Mouse (Mus musculus): ENCODE results near the gene 2210011C24Rik. TPM values are rescaled to one million over a fixed set of nuclear protein-coding genes. Genes with fewer than 3 reads are reported as not detected.
"Not testable (repeated sequence)": the region's sequence is repeated elsewhere in the genome, so short reads cannot be mapped to it uniquely, and the experiment has no call there.

2210011C24Rik gene
- polyA plus RNA-seq, 1 experiment from 2014 or later, result 0.70 TPM

DNA sequence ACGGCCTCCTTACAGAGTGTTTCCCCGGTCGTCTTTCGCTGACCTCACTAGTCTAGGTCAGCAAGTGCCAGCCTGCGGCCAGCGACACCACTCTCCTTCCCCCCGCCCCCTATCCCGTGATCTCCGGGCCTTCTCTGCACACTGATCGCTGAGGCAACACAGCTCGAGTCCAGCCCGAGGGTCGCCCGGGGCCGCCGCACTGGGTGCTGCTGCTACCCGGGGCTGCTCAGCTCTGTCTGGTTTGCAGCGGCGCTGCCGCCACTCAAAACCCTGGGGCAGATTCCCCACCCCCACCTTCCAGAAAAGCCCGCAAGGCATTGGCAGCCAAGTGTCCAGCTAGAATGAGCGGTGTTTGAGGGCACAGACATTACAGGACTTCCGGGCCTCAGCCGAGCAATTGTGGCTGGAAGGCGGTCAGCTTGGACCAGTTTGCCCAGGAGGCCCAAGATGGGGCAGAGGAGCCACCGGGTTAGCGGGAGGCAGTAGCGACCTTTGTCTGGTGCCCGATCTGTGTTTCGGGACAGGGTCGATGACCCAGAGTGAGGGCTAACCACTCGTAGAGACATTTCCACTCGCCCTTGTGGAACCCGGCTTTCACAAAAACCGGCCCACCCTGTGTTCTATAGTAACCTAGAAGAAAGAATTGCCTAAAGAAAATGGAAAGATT lies 661 bp upstream of the 2210011C24Rik start:
- peaks cover 28% of the 10 kb centered on the region for H3K4me1 ChIP-seq (replicated peaks)
- H3K36me3 ChIP-seq, result no peaks in the 10 kb centered on the region
- peak overlapping the region; percentile 48 for H3K4me3 ChIP-seq
- peak overlapping the region; percentile 99 for H3K4me2 ChIP-seq
- no peak overlapping the region for H3K27ac ChIP-seq (replicated peaks)
- no peak overlapping the region for H3K9ac ChIP-seq
- no peak for ATAC-seq (ENCODE audit: low FRiP score, low read depth)
- no peaks in the 10 kb centered on the region for H3K9me3 ChIP-seq
- 8% methylated on average over 35 of the region's 35 CpGs for WGBS
- H3K27me3 ChIP-seq, result peaks cover 34% of the 10 kb centered on the region

GRCm38 (mm10) chr8:84010625-84011611 lies 1.1 kb downstream of the 2210011C24Rik start:
- Histone ChIP-seq H3K4me1 (replicated peaks) (peaks cover 28% of the 10 kb centered on the region), H3K36me3 (no peaks in the 10 kb centered on the region), H3K27ac (replicated peaks) (no peak overlapping the region), H3K4me3 (peak overlapping the region; percentile 48), H3K9ac (peak overlapping the region; percentile 58), H3K9me3 (no peaks in the 10 kb centered on the region), H3K4me2 (peak overlapping the region; percentile 99), H3K27me3 (peaks cover 34% of the 10 kb centered on the region)
- 2% methylated on average over 81 of the region's 83 CpGs for WGBS
- ATAC-seq (ENCODE audit: low FRiP score, low read depth), result peak; percentile 61

DNA sequence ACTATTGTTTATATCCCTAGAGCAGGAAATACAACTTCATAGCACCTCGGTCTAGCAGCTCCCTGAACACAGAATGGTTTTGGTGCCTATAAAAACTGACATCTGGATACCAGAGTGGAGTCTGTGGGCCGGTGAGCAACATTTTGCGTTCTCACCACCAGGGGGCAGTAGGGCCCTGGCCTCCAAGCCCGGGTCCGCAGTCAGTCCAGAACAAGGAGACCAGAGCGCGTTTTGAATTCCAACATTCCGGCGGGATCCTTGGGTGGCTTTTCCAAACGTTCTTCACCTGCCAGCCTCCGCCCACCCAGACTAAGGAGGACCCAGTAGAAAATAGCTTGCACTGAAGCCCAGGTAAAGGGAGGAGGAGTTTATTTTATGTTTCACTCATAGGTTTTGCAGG lies 2.1 kb downstream of the 2210011C24Rik start:
- Histone ChIP-seq H3K9me3 (no peaks in the 10 kb centered on the region), H3K4me1 (replicated peaks) (peaks cover 34% of the 10 kb centered on the region), H3K36me3 (no peaks in the 10 kb centered on the region), H3K4me3 (0 out of 2 replicates have a peak overlapping the region, but pooled peaks have one; percentile 9), H3K27me3 (peaks cover 34% of the 10 kb centered on the region), H3K4me2 (peak overlapping the region; percentile 29; the same call in 1 of the 2 replicates), H3K9ac (no peak overlapping the region), H3K27ac (replicated peaks) (no peak overlapping the region)
- WGBS, result under 1% methylated on average over 11 of the region's 11 CpGs
- peak; percentile 33; the same call in 1 of the 2 replicates for ATAC-seq (ENCODE audit: low FRiP score, low read depth)

DNA sequence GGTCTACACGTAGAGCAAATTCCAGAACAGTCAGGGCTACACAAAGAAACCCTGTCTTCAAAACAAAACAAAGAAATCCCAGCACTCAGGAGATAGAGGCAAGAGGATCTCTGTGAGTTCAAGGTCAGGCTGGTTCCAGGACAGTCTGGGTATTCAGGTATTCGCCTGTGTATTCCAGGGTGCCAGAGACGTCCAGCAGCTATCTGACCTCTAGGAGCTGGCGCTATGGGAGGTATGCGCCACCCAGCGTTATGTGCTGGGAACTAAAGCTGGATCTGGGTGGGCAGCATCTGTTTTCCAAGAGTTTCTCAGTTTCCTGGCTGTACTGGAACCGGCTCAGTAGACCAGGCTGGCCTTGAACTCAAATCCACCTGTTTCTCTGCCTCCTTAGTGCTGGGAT lies 3.6 kb downstream of the 2210011C24Rik start:
- Histone ChIP-seq H3K4me1 (replicated peaks) (peaks cover 43% of the 10 kb centered on the region), H3K27ac (replicated peaks) (no peak overlapping the region), H3K9me3 (no peaks in the 10 kb centered on the region), H3K9ac (no peak overlapping the region), H3K27me3 (peaks cover 28% of the 10 kb centered on the region), H3K36me3 (no peaks in the 10 kb centered on the region), H3K4me3 (no peak overlapping the region), H3K4me2 (no peak overlapping the region)
- ATAC-seq (ENCODE audit: low FRiP score, low read depth), result no peak
- 28% methylated on average over 7 of the region's 7 CpGs for WGBS

GRCm38 (mm10) chr8:84005502-84005901 lies 6.5 kb downstream of the 2210011C24Rik start:
- not testable (repeated sequence) for H3K9ac ChIP-seq; H3K4me3 ChIP-seq; ATAC-seq (ENCODE audit: low FRiP score, low read depth); H3K36me3 ChIP-seq; H3K9me3 ChIP-seq; H3K27ac ChIP-seq (replicated peaks)
- H3K4me1 ChIP-seq (replicated peaks), result peaks cover 28% of the 10 kb centered on the region
- H3K27me3 ChIP-seq, result peaks cover 21% of the 10 kb centered on the region
- 95% methylated on average over 7 of the region's 7 CpGs for WGBS
- H3K4me2 ChIP-seq, result peak overlapping the region; percentile 94; the same call in 1 of the 2 replicates

DNA sequence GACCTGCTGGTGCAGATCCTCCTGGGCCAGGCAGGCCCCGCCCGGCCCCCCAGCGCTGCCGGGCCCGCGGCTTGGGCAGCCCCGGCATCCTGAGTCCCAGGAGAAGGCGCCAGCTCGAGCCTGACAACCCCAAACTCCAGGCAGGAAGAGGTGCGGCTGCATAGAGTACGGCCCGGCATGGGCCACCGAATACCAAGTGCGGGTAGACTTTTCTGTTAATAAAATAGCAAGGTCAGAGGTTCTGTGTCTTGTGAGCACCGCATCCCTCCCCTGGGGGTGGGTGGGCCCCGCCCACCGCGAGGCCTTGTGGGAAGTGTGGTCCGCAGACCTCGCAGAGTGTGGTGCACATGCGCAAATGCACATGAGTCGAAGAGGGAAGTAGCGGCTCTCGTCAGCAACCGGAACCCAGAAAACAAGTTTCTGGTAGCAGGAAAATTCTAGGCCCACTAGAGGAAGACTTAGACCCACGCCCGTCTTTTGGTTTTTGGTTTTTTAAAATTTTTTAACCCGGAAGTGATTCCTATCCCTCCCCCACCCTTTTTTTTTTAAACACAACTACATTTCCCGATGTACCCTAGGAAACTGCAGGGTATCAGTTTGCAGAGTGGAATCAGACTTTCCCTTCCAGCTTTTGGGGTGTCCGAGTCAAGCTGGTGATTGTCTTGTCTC lies 7.3 kb downstream of the 2210011C24Rik start:
- Histone ChIP-seq H3K4me1 (replicated peaks) (peaks cover 23% of the 10 kb centered on the region), H3K4me2 (peak overlapping the region; percentile 94), H3K4me3 (peak overlapping the region; percentile 51), H3K27ac (replicated peaks) (peak overlapping the region; percentile 77), H3K36me3 (no peaks in the 10 kb centered on the region), H3K27me3 (peaks cover 17% of the 10 kb centered on the region), H3K9me3 (no peaks in the 10 kb centered on the region), H3K9ac (peak overlapping the region; percentile 68)
- ATAC-seq (ENCODE audit: low FRiP score, low read depth), result peak; percentile 86
- 1% methylated on average over 30 of the region's 30 CpGs for WGBS

GRCm38 (mm10) chr8:84003612-84004246 lies 8.2 kb downstream of the 2210011C24Rik start:
- H3K4me1 ChIP-seq (replicated peaks), result peaks cover 33% of the 10 kb centered on the region
- H3K4me2 ChIP-seq, result peak overlapping the region; percentile 94
- no peak overlapping the region for H3K27ac ChIP-seq (replicated peaks)
- 74% methylated on average over 6 of the region's 6 CpGs for WGBS
- H3K9me3 ChIP-seq, result no peaks in the 10 kb centered on the region
- peaks cover 17% of the 10 kb centered on the region for H3K27me3 ChIP-seq
- peak overlapping the region; percentile 51 for H3K4me3 ChIP-seq
- ATAC-seq (ENCODE audit: low FRiP score, low read depth), result no peak
- H3K9ac ChIP-seq, result peak overlapping the region; percentile 68; the same call in 1 of the 2 replicates
- H3K36me3 ChIP-seq, result no peaks in the 10 kb centered on the region

DNA sequence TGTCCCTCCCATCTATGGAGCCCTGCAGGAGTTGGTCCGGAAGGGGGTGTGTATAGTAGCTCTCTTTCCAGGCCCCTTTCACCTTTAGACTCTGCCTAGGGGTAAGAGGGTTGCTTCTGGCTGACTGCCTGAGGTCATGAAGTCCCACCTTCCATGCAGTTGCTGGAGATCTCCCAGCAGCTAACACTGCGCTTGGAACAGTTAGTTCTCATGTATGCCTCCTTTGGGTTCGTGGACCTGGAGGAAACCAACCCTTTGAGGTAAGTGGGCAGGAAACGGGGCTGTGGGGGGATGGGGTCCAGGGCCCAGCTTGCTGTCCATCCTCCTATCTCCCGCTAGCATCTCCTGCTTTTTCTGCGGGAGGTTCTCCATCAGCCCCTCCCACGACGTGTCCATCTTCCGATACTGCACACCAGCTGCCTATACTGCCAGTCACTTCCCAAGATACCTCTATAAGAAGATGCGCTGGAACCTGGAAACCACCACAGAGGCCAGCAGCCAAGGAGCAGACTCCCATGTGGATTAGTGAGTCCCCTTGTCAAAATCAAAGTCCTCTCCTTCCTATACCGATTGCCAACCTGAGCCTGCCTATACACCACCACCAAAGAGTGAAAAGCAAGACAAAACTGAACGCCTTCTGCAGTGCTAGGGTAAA lies 8.9 kb downstream of the 2210011C24Rik start:
- 60% methylated on average over 12 of the region's 12 CpGs for WGBS
- H3K27ac ChIP-seq (replicated peaks), result no peak overlapping the region
- H3K4me3 ChIP-seq, result no peak overlapping the region
- H3K27me3 ChIP-seq, result peaks cover 17% of the 10 kb centered on the region
- peaks cover 37% of the 10 kb centered on the region for H3K4me1 ChIP-seq (replicated peaks)
- no peak overlapping the region for H3K9ac ChIP-seq
- ATAC-seq (ENCODE audit: low FRiP score, low read depth), result no peak
- H3K36me3 ChIP-seq, result no peaks in the 10 kb centered on the region
- no peaks in the 10 kb centered on the region for H3K9me3 ChIP-seq
- no peak overlapping the region for H3K4me2 ChIP-seq

- ATAC-seq (ENCODE audit: low FRiP score, low read depth), result no peak
- peaks cover 40% of the 10 kb centered on the region for H3K4me1 ChIP-seq (replicated peaks)
- no peak within 1 kb of the TSS for H3K9ac ChIP-seq
- H3K27me3 ChIP-seq, result peaks cover 17% of the 10 kb centered on the region
- H3K4me2 ChIP-seq, result peak within 1 kb of the TSS; percentile 11
- WGBS, result 23% methylated on average over 61 of the region's 61 CpGs
- no peak within 1 kb of the TSS for H3K27ac ChIP-seq (replicated peaks)
- no peaks in the 10 kb centered on the region for H3K9me3 ChIP-seq
- H3K4me3 ChIP-seq, result no peak within 1 kb of the TSS
- H3K36me3 ChIP-seq, result no peaks in the 10 kb centered on the region
These were observed 10.5 kb downstream of the 2210011C24Rik start, which contains the start of gene 1700067K01Rik for GRCm38 (mm10) chr8:84001281-84002000. TSS of gene 1700067K01Rik (plus strand) at chr8:84001502.

DNA sequence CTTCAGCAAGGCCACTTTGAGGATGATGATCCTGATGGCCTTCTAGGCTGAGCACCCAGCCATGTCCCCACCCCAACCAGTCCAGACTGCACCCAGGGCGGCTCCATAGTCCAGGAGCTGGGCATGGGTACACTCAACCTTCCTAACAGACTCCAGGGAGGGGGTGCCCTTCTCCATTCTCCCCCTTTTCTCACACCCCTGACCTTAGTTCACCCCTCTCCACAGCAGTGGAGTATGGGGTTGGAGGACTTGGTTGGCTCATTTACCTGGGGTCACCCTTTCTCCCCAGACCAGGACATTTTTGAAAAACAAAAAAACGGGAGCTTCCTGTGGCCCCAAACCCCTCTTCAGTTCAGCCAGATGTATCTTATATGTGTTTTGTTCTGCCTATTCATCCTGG lies 12.1 kb downstream of the 2210011C24Rik start:
- H3K4me1 ChIP-seq (replicated peaks), result peaks cover 40% of the 10 kb centered on the region
- no peak for ATAC-seq (ENCODE audit: low FRiP score, low read depth)
- H3K4me2 ChIP-seq, result peak overlapping the region; percentile 92; the same call in 1 of the 2 replicates
- WGBS, result 93% methylated on average over 2 of the region's 2 CpGs
- peaks cover 17% of the 10 kb centered on the region for H3K27me3 ChIP-seq
- H3K9ac ChIP-seq, result no peak overlapping the region
- 0 out of 2 replicates have a peak overlapping the region, but pooled peaks have one; percentile 79 for H3K4me3 ChIP-seq
- H3K36me3 ChIP-seq, result peaks cover 3% of the 10 kb centered on the region; the same call in 1 of the 2 replicates
- H3K9me3 ChIP-seq, result no peaks in the 10 kb centered on the region
- no peak overlapping the region for H3K27ac ChIP-seq (replicated peaks)
